Mouse (Mus musculus) heart, postnatal 14 days (tissue): ENCODE measurements around the gene Phf21b. TPM values are rescaled to one million over a fixed set of nuclear protein-coding genes. Genes with fewer than 3 reads are reported as not detected.

ENCODE experiments used
- DNase-seq, 2 experiments: peaks; one replicate each; pipeline ENCODE4 v3.0.0; 2021 to 2022
- intact Hi-C: fragments of 180-260 bp; cut with DNase I; formaldehyde crosslinking; loops from one replicate; pipeline ENCODE4 v1.15.1; 2025
- total RNA-seq, 2 experiments: library from RNA; stranded (reverse); gene quantifications; 2 replicates each; pipeline ENCODE4 v1.2.3; 2021

Phf21b gene
- total RNA-seq, 2 experiments from 2014 or later = 1.4 to 1.6 TPM

DNA sequence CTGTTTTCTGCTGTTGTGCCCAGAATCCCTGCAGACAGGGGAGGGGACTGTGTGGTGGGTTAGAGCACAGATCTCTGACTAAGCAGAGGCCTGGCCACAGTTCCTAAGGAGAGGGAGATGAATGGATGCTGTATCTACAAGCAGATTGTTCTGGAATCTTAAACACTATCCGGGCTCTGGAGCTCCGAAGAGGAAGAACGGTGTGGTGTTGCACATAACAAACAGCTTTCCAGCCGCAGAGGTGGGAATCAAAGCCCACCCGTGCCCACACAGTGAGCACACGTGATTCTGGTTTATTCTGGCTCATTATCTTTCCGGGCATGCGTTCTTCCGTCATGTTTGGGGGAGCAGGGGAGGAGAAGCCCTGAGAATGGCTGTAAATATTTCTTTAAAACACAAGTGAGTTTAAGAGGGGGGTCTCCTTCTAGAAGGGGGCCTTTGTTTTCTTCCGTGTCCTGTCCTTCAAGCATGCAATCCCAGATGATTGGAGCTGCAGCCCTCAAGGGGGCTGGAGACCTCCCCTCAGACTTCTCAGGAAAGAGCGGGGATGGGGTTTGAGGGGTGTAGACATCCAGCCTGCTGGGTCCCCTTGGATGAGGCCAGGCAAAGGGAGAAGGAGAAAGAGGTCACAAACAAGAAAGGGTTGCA, 119.4 kb downstream of the Phf21b start:
- intact Hi-C loops = no loop called here
- DNase-seq = no peak

Other genes starting within 250 kb of the Phf21b start
- gene Prr5, start 186.4 kb downstream of the Phf21b start, total RNA-seq = 1 to 10 TPM; 5.6 to 8.3 TPM
- 1 to 10 TPM in 1 of 2 experiments, under 1 TPM in 1; 0.86 to 2.6 TPM for gene Arhgap8, start 136.0 kb downstream of the Phf21b start, total RNA-seq
- under 1 TPM; 0.19 to 0.22 TPM for gene Gm29666, start 64.0 kb upstream of the Phf21b start, total RNA-seq
- 10 to 100 TPM; 16.8 to 20.0 TPM for gene Nup50, start 67.4 kb upstream of the Phf21b start, total RNA-seq
- gene 5031439G07Rik, start 132.5 kb upstream of the Phf21b start, total RNA-seq = 10 to 100 TPM; 20.6 to 21.9 TPM
- not detected for gene Upk3a, start 161.1 kb upstream of the Phf21b start, total RNA-seq
- gene Fam118a, start 172.9 kb upstream of the Phf21b start, total RNA-seq = 1 to 10 TPM; 7.9 TPM